Mouse (Mus musculus): ENCODE measurements around the gene Slc37a4.
"Not testable (repeated sequence)": the region's sequence is repeated elsewhere in the genome, so short reads cannot be mapped to it uniquely, and the experiment has no call there.

Gene Slc37a4

GRCm38 (mm10) chr9:44398551-44398950, 1.9 kb downstream of the Slc37a4 start:
- no peak for DNase-seq (ENCODE audit: low spot score)

- DNase-seq (ENCODE audit: low spot score): no peak
Observed at GRCm38 (mm10) chr9:44399114-44399794, 2.6 kb downstream of the Slc37a4 start.

GRCm38 (mm10) chr9:44399795-44400114, 3.1 kb downstream of the Slc37a4 start:
- DNase-seq (ENCODE audit: low spot score): no peak

GRCm38 (mm10) chr9:44401081-44401480, 4.4 kb downstream of the Slc37a4 start:
- no peak for DNase-seq (ENCODE audit: low spot score)

GRCm38 (mm10) chr9:44405011-44405410, 8.4 kb downstream of the Slc37a4 start:
- DNase-seq (ENCODE audit: low spot score): no peak

- peak; percentile 90 for DNase-seq (ENCODE audit: low spot score)
Observed at GRCm38 (mm10) chr9:44406906-44407751, 10.5 kb downstream of the Slc37a4 start, which contains the start of the genes Rps25 and Trappc4. Gene Rps25, plus strand, starts transcription at chr9:44407139. Gene Trappc4, minus strand, starts transcription at chr9:44407600.

GRCm38 (mm10) chr9:44407752-44408097, 11.1 kb downstream of the Slc37a4 start:
- DNase-seq (ENCODE audit: low spot score): no peak

- not testable (repeated sequence) for DNase-seq (ENCODE audit: low spot score)
Observed at GRCm38 (mm10) chr9:44408693-44409092, 12.0 kb downstream of the Slc37a4 start.

- no peak for DNase-seq (ENCODE audit: low spot score)
Observed at GRCm38 (mm10) chr9:44410647-44411336, 14.1 kb downstream of the Slc37a4 start.

- no peak for DNase-seq (ENCODE audit: low spot score)
Observed at GRCm38 (mm10) chr9:44411601-44412130, 15.0 kb downstream of the Slc37a4 start.

GRCm38 (mm10) chr9:44412306-44412705, 15.7 kb downstream of the Slc37a4 start:
- no peak for DNase-seq (ENCODE audit: low spot score)

GRCm38 (mm10) chr9:44412781-44413180, 16.1 kb downstream of the Slc37a4 start:
- DNase-seq (ENCODE audit: low spot score): no peak

- no peak for DNase-seq (ENCODE audit: low spot score)
Observed at GRCm38 (mm10) chr9:44417156-44417891, 20.7 kb downstream of the Slc37a4 start.

GRCm38 (mm10) chr9:44417892-44418363, 21.3 kb downstream of the Slc37a4 start:
- DNase-seq (ENCODE audit: low spot score): peak; percentile 94

- no peak for DNase-seq (ENCODE audit: low spot score)
Observed at GRCm38 (mm10) chr9:44418519-44419385, 22.1 kb downstream of the Slc37a4 start, which contains the start of gene Ccdc84. Gene Ccdc84, minus strand, starts transcription at chr9:44418569.

- DNase-seq (ENCODE audit: low spot score): not testable (repeated sequence)
Observed at GRCm38 (mm10) chr9:44419730-44420129, 23.1 kb downstream of the Slc37a4 start.

- no peak for DNase-seq (ENCODE audit: low spot score)
Observed at GRCm38 (mm10) chr9:44420280-44420898, 23.7 kb downstream of the Slc37a4 start.

- no peak for DNase-seq (ENCODE audit: low spot score)
Observed at GRCm38 (mm10) chr9:44423576-44423975, 26.9 kb downstream of the Slc37a4 start.

GRCm38 (mm10) chr9:44432577-44433185, 36.0 kb downstream of the Slc37a4 start:
- no peak for DNase-seq (ENCODE audit: low spot score)

- DNase-seq (ENCODE audit: low spot score): no peak
Observed at GRCm38 (mm10) chr9:44435747-44436146, 39.1 kb downstream of the Slc37a4 start.

Measured in layer of hippocampus, adult 9-10 months (tissue).